Mouse (Mus musculus) erythroblast, embryonic 14.5 days (primary cell): ENCODE results near the gene Ttll6. TPM values are rescaled to one million over a fixed set of nuclear protein-coding genes. Genes with fewer than 3 reads are reported as not detected.

ENCODE experiments used
- H3K27me3 ChIP-seq: 2 replicates; pipeline ENCODE4 v1.6.1; 2012; ENCODE audit warnings: inconsistent platforms; ENCODE audit not compliant: control insufficient read depth
- H3K36me3 ChIP-seq: 2 replicates; pipeline ENCODE4 v1.6.1; 2012; ENCODE audit warnings: mild to moderate bottlenecking, inconsistent platforms; ENCODE audit not compliant: control insufficient read depth
- H3K4me1 ChIP-seq: 2 replicates; pipeline ENCODE4 v1.6.1; 2012; ENCODE audit warnings: inconsistent platforms; ENCODE audit not compliant: control insufficient read depth
- H3K4me3 ChIP-seq: replicated peaks from 2 replicates; pipeline ENCODE3; 2012; ENCODE audit warnings: moderate library complexity, mild to moderate bottlenecking, inconsistent platforms
- H3K9me3 ChIP-seq: 2 replicates; pipeline ENCODE4 v1.6.1; 2012; ENCODE audit warnings: low read length, inconsistent platforms, mixed read lengths; ENCODE audit not compliant: control insufficient read depth
- GATA1 ChIP-seq: IDR thresholded peaks from 2 replicates; pipeline ENCODE4 v1.6.1; 2012; ENCODE audit warnings: low read length, inconsistent platforms, mixed read lengths
- TAL1 ChIP-seq: IDR thresholded peaks from 3 replicates; pipeline ENCODE4 v1.6.1; 2012; ENCODE audit warnings: low read length, inconsistent platforms, mixed read lengths
- polyA plus RNA-seq: library from polyadenylated mRNA; stranded (reverse); fragments of >175 nt; gene quantifications from 2 replicates; pipeline ENCODE4 v1.2.3, GENCODE M21; 2012

The Ttll6 gene
- polyA plus RNA-seq, 1 experiment = not detected

- TF ChIP-seq GATA1 (no peak), TAL1 (no peak)
- peaks cover 100% of the 10 kb centered on the region for H3K27me3 ChIP-seq
- no peaks in the 10 kb centered on the region for H3K36me3 ChIP-seq
- H3K4me3 ChIP-seq = no peak overlapping the region
- no peaks in the 10 kb centered on the region for H3K4me1 ChIP-seq
- H3K9me3 ChIP-seq = no peaks in the 10 kb centered on the region; the same call in 1 of the 2 replicates
Observed at GRCm38 (mm10) chr11:96174881-96175280, 41.3 kb downstream of the Ttll6 start.

GRCm38 (mm10) chr11:96175511-96175910 lies 41.9 kb downstream of the Ttll6 start:
- Histone ChIP-seq H3K27me3 (peaks cover 100% of the 10 kb centered on the region), H3K4me3 (no peak overlapping the region), H3K9me3 (no peaks in the 10 kb centered on the region; the same call in 1 of the 2 replicates), H3K4me1 (no peaks in the 10 kb centered on the region), H3K36me3 (no peaks in the 10 kb centered on the region)
- no peak for TF ChIP-seq GATA1

DNA sequence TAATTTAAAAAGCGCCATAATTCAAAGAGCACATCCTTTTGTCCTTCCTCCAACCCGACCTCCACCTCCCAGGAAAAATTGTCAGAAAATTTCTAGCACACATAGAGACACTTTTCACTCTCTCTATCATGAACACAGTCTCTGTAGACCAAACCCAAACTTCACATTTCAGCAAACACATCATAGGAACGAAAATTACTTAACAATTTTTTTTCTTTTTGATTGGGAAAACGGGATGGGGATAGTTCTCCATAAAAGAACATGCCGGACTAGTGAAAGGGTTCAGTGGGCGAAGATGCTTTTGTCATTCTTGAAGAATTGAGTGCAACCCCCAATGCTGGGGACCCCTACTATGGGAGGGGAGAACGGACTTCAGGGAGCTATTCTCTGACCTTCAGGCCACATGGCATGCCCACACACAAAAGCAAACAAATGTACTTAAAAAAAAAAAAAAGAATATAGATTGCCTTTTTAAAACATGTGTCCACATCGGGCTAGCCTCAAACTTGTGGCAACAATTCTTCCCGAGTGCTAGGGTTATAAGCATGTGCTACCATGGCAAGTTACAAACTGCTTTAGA lies 42.5 kb downstream of the Ttll6 start:
- no peak overlapping the region for H3K4me3 ChIP-seq
- H3K4me1 ChIP-seq = no peaks in the 10 kb centered on the region
- H3K27me3 ChIP-seq = peaks cover 98% of the 10 kb centered on the region
- TF ChIP-seq TAL1 (no peak), GATA1 (no peak)
- H3K9me3 ChIP-seq = no peaks in the 10 kb centered on the region; the same call in 1 of the 2 replicates
- no peaks in the 10 kb centered on the region for H3K36me3 ChIP-seq

DNA sequence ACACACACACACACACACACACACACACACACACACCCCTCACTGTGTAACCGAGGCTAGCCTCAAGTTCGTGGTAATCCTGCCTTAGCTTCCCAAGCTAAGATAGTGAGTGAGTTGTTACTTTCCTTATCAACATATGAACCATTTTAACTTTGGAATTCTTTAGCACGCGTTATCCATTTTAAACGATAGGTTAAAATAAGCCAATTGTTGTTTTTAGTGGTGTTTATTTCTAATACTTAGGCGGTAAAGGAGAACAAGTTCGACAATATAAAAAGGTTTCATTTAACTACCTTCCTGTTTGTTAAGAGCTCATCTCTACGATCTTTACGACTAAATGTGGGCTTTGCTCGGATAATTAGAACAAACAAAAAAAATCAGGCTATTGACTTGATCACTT lies 43.3 kb downstream of the Ttll6 start:
- H3K27me3 ChIP-seq = peaks cover 98% of the 10 kb centered on the region
- H3K9me3 ChIP-seq = no peaks in the 10 kb centered on the region; the same call in 1 of the 2 replicates
- no peaks in the 10 kb centered on the region for H3K36me3 ChIP-seq
- no peak overlapping the region for H3K4me3 ChIP-seq
- no peak for TF ChIP-seq GATA1
- no peak for TF ChIP-seq TAL1
- H3K4me1 ChIP-seq = no peaks in the 10 kb centered on the region

- Histone ChIP-seq H3K36me3 (no peaks in the 10 kb centered on the region), H3K27me3 (peaks cover 98% of the 10 kb centered on the region), H3K4me1 (no peaks in the 10 kb centered on the region)
Observed at GRCm38 (mm10) chr11:96177546-96178174, 44.1 kb downstream of the Ttll6 start.

DNA sequence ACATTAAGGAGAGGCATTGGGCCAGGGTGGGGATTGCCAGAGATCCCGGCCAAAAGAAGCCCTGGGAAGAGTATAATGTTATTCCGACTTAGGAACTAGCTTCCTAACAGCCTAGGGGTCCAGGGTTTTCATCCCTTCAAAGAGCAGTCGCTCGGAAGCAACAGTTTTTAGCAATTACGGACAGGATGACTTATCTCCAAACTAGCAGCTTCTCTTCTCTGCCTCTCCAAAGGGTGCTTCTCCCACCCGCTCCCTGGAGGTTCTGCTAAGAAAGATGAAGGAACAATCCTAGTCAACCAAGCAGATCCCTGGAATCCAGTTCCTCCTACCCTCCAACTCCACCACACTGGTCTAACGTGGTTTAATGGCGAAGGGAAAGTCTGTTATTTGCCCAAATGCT lies 44.8 kb downstream of the Ttll6 start:
- Histone ChIP-seq H3K4me1 (no peaks in the 10 kb centered on the region), H3K36me3 (no peaks in the 10 kb centered on the region), H3K4me3 (no peak overlapping the region), H3K9me3 (peaks cover 4% of the 10 kb centered on the region; the same call in 1 of the 2 replicates), H3K27me3 (peaks cover 97% of the 10 kb centered on the region)
- TF ChIP-seq TAL1 (no peak), GATA1 (no peak)

More at GRCm38 (mm10) chr11:96177546-96178174, 44.1 kb downstream of the Ttll6 start:
- Histone ChIP-seq H3K4me3 (no peak overlapping the region), H3K9me3 (peaks cover 1% of the 10 kb centered on the region; the same call in 1 of the 2 replicates)
- no peak for TF ChIP-seq TAL1
- TF ChIP-seq GATA1 = no peak

- Histone ChIP-seq H3K4me1 (no peaks in the 10 kb centered on the region), H3K36me3 (no peaks in the 10 kb centered on the region), H3K9me3 (peaks cover 4% of the 10 kb centered on the region; the same call in 1 of the 2 replicates), H3K27me3 (peaks cover 95% of the 10 kb centered on the region), H3K4me3 (no peak overlapping the region)
- TF ChIP-seq TAL1 (no peak), GATA1 (no peak)
Observed at GRCm38 (mm10) chr11:96178911-96179503, 45.4 kb downstream of the Ttll6 start.

DNA sequence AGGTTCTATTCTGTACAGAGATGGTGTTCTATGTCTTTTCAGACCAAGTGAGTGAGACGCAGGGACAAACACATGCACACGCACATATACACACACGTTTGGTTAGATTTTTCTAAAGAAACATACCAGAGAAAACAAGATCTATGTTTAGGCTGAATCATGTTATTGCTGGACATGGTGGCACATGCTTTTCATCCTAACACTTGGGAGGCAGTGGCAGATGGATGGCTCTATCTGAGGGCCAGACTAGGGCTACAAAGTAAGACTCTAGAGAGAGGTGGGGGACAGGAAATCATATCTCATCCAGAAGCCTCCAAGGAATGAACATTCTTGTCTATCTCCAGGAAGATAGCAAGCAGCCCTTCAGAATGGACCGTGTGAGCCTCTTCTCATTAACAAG lies 47.5 kb downstream of the Ttll6 start:
- Histone ChIP-seq H3K9me3 (peaks cover 4% of the 10 kb centered on the region; the same call in 1 of the 2 replicates), H3K4me1 (no peaks in the 10 kb centered on the region), H3K36me3 (no peaks in the 10 kb centered on the region), H3K27me3 (peaks cover 90% of the 10 kb centered on the region), H3K4me3 (no peak overlapping the region)
- TF ChIP-seq TAL1 = no peak
- TF ChIP-seq GATA1 = no peak

DNA sequence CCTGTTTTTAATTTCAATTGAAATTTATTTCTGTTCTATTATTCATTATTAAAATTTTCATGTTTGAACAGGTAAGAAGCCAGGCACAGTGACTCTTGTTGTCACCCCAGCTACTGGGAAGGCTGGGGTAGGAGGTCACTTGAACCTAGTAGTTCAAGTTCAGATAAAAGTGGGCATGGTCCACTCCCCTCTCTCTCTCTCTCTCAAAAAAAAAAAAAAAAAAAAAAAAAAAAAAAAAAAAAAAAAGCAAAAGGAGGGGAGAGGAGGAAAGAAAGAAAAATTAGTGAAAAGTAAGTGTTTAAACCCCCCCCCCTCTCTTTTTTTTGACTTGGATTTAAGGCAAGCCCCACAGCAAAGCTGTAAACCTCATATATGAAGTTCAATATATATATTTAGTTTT lies 50.6 kb downstream of the Ttll6 start:
- H3K27me3 ChIP-seq = peaks cover 90% of the 10 kb centered on the region
- TF ChIP-seq TAL1 = no peak
- no peak for TF ChIP-seq GATA1

More for the DNA sequence above, 50.6 kb downstream of the Ttll6 start:
- Histone ChIP-seq H3K4me1 (no peaks in the 10 kb centered on the region), H3K36me3 (no peaks in the 10 kb centered on the region), H3K9me3 (peaks cover 4% of the 10 kb centered on the region; the same call in 1 of the 2 replicates), H3K4me3 (no peak overlapping the region)
